Mouse (Mus musculus): ENCODE results near the gene Mgst2.

- no peak for TF ChIP-seq POLR2A (IDR thresholded peaks at IDR 0.05; ENCODE audit: low read depth, low read length)
- no peak for TF ChIP-seq CTCF (IDR thresholded peaks at IDR 0.05; ENCODE audit: borderline replicate concordance, insufficient read depth, low read length)
Observed at GRCm38 (mm10) chr3:51612398-51613356, 47.5 kb upstream of the Mgst2 start.
